Mouse (Mus musculus) testis, adult 2 months (tissue): Measurements from ENCODE around the gene Sptlc2. TPM values are rescaled to one million over a fixed set of nuclear protein-coding genes. Genes with fewer than 3 reads are reported as not detected.
"Not testable (repeated sequence)": the region's sequence is repeated elsewhere in the genome, so short reads cannot be mapped to it uniquely, and the experiment has no call there.

Experiments
- H3K27ac ChIP-seq: fragments of 200-500 bp; 2 replicates; pipeline ENCODE4 v1.5.1; 2012; ENCODE audit warnings: low read depth, low read length; ENCODE audit not compliant: control insufficient read depth, insufficient read depth
- H3K27me3 ChIP-seq: fragments of 200-500 bp; 2 replicates; pipeline ENCODE4 v1.6.1; 2012; ENCODE audit warnings: mild to moderate bottlenecking, low read length, moderate library complexity; ENCODE audit not compliant: control insufficient read depth, insufficient read depth
- H3K36me3 ChIP-seq: fragments of 200-500 bp; 2 replicates; pipeline ENCODE4 v1.6.1; 2012; ENCODE audit warnings: mild to moderate bottlenecking, low read length; ENCODE audit not compliant: control insufficient read depth, insufficient read depth
- H3K4me1 ChIP-seq: fragments of 200-500 bp; 2 replicates; pipeline ENCODE4 v1.6.1; 2012; ENCODE audit warnings: low read length; ENCODE audit not compliant: control insufficient read depth, insufficient read depth
- H3K4me3 ChIP-seq: fragments of 200-500 bp; 2 replicates; pipeline ENCODE4 v1.5.1; 2012; ENCODE audit warnings: low read depth, mild to moderate bottlenecking, low read length, moderate library complexity, mixed read lengths; ENCODE audit not compliant: control insufficient read depth
- CTCF ChIP-seq: fragments of 200-500 bp; IDR thresholded peaks from 2 replicates; pipeline ENCODE4 v1.5.1; 2012; ENCODE audit warnings: low read depth, mild to moderate bottlenecking, inconsistent platforms, low read length, moderate library complexity; ENCODE audit not compliant: control insufficient read depth, insufficient read depth, insufficient replicate concordance
- POLR2A ChIP-seq: fragments of 200-500 bp; IDR thresholded peaks from 2 replicates; pipeline ENCODE4 v1.6.1; 2012; ENCODE audit warnings: low read depth, mild to moderate bottlenecking, inconsistent platforms, low read length, moderate library complexity; ENCODE audit not compliant: control insufficient read depth
- polyA plus RNA-seq: library from polyadenylated mRNA; depleted of rRNA; stranded (reverse); fragments of >200 nt; gene quantifications from 2 replicates; pipeline ENCODE4 v1.2.3, GENCODE M21; 2012

Sptlc2 gene
- polyA plus RNA-seq, 1 experiment: 9.4 TPM

DNA sequence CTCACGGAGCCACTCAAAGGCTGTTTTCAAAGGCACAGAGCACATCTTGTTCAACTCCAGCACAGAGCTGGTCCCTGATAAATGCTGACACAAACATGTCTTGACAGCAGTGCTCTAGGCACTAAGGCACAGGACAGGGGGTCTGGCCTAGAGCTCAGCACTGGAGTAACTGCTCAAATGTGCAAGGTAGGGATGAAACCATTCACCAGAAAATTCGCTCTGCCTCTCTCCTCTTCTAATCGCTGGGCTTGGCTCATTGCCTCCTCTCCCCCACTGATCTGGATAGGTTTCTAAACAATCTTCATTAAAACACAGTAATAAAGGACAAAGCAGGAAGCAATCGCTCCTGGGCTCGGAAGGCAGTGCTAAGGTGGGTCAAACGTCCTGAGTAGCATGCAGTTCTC lies 57.1 kb downstream of the Sptlc2 start:
- Histone ChIP-seq H3K36me3 (no peaks in the 10 kb centered on the region; the same call in 1 of the 2 replicates), H3K27ac (no peak overlapping the region), H3K4me1 (no peaks in the 10 kb centered on the region), H3K4me3 (no peak overlapping the region), H3K27me3 (no peaks in the 10 kb centered on the region)
- TF ChIP-seq POLR2A (no peak), CTCF (no peak)

GRCm38 (mm10) chr12:87330213-87330612 lies 57.9 kb downstream of the Sptlc2 start:
- no peaks in the 10 kb centered on the region for H3K27me3 ChIP-seq
- no peaks in the 10 kb centered on the region; the same call in 1 of the 2 replicates for H3K36me3 ChIP-seq
- H3K4me3 ChIP-seq: no peak overlapping the region
- H3K4me1 ChIP-seq: no peaks in the 10 kb centered on the region
- TF ChIP-seq CTCF (no peak), POLR2A (no peak)
- H3K27ac ChIP-seq: no peak overlapping the region

GRCm38 (mm10) chr12:87328025-87328424 lies 60.1 kb downstream of the Sptlc2 start:
- no peaks in the 10 kb centered on the region; the same call in 1 of the 2 replicates for H3K36me3 ChIP-seq
- no peak overlapping the region for H3K4me3 ChIP-seq
- TF ChIP-seq CTCF (no peak), POLR2A (no peak)
- no peak overlapping the region for H3K27ac ChIP-seq
- H3K4me1 ChIP-seq: peaks cover 5% of the 10 kb centered on the region
- no peaks in the 10 kb centered on the region for H3K27me3 ChIP-seq

DNA sequence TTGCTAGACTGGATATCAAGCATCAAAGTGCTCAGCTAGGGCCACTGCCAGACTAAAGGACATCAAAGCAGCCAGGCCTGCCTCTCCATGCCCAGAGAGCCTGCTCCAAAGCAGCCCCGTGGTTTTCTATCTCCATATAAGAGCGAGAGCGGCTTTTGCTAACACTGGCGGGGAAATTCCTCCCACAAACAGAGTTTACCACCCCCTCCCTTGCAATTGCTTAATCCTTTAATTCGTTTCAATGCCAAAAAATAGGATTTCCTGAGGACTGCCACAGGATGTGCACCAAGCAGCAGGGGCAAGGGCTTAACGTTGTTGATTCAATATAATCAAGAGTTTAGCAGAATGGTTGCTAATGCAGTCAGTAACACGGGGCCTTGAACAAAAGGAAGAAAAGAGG lies 60.5 kb downstream of the Sptlc2 start:
- H3K4me1 ChIP-seq: peaks cover 6% of the 10 kb centered on the region
- H3K27ac ChIP-seq: no peak overlapping the region
- TF ChIP-seq CTCF (no peak), POLR2A (no peak)
- H3K27me3 ChIP-seq: no peaks in the 10 kb centered on the region
- H3K36me3 ChIP-seq: no peaks in the 10 kb centered on the region; the same call in 1 of the 2 replicates
- H3K4me3 ChIP-seq: no peak overlapping the region

- Histone ChIP-seq H3K36me3 (no peaks in the 10 kb centered on the region; the same call in 1 of the 2 replicates), H3K27ac (no peak overlapping the region)
- TF ChIP-seq CTCF: no peak
- no peak for TF ChIP-seq POLR2A
Observed at GRCm38 (mm10) chr12:87325452-87325851, 62.7 kb downstream of the Sptlc2 start.

GRCm38 (mm10) chr12:87319229-87319628 lies 68.9 kb downstream of the Sptlc2 start:
- H3K4me3 ChIP-seq: no peak overlapping the region
- TF ChIP-seq CTCF (no peak), POLR2A (no peak)
- peaks cover 6% of the 10 kb centered on the region for H3K4me1 ChIP-seq
- H3K27me3 ChIP-seq: no peaks in the 10 kb centered on the region
- H3K36me3 ChIP-seq: no peaks in the 10 kb centered on the region
- H3K27ac ChIP-seq: no peak overlapping the region

More at GRCm38 (mm10) chr12:87325452-87325851, 62.7 kb downstream of the Sptlc2 start:
- no peaks in the 10 kb centered on the region for H3K27me3 ChIP-seq
- H3K4me3 ChIP-seq: no peak overlapping the region
- peaks cover 6% of the 10 kb centered on the region for H3K4me1 ChIP-seq

GRCm38 (mm10) chr12:87317951-87318350 lies 70.2 kb downstream of the Sptlc2 start:
- Histone ChIP-seq H3K27ac (no peak overlapping the region), H3K27me3 (no peaks in the 10 kb centered on the region)
- TF ChIP-seq CTCF: no peak
- TF ChIP-seq POLR2A: no peak

GRCm38 (mm10) chr12:87313098-87313497 lies 75.1 kb downstream of the Sptlc2 start:
- no peak overlapping the region for H3K27ac ChIP-seq
- H3K36me3 ChIP-seq: no peaks in the 10 kb centered on the region; the same call in 1 of the 2 replicates
- TF ChIP-seq POLR2A: no peak
- no peak for TF ChIP-seq CTCF
- no peaks in the 10 kb centered on the region for H3K4me1 ChIP-seq
- H3K4me3 ChIP-seq: no peak overlapping the region
- no peaks in the 10 kb centered on the region for H3K27me3 ChIP-seq

More at GRCm38 (mm10) chr12:87317951-87318350, 70.2 kb downstream of the Sptlc2 start:
- H3K36me3 ChIP-seq: no peaks in the 10 kb centered on the region
- peaks cover under 1% of the 10 kb centered on the region for H3K4me1 ChIP-seq
- no peak overlapping the region for H3K4me3 ChIP-seq

DNA sequence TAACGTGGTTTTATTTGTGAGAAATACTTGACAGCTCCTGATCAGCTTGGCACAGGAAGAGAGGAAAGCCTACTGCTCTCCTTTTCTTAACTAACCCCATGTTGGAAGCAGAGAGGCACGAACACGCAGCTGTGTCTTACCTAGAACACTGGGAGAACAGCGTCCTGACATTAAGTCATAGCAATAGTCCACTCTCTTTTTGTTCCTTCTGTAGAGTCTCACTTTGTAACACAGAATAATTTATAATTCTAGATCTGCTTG lies 81.6 kb downstream of the Sptlc2 start:
- H3K4me3 ChIP-seq, H3K36me3 ChIP-seq, H3K27ac ChIP-seq, H3K4me1 ChIP-seq, H3K27me3 ChIP-seq: not testable (repeated sequence)
